Mouse (Mus musculus): ENCODE results near the gene Pop5.

Pop5 gene

DNA sequence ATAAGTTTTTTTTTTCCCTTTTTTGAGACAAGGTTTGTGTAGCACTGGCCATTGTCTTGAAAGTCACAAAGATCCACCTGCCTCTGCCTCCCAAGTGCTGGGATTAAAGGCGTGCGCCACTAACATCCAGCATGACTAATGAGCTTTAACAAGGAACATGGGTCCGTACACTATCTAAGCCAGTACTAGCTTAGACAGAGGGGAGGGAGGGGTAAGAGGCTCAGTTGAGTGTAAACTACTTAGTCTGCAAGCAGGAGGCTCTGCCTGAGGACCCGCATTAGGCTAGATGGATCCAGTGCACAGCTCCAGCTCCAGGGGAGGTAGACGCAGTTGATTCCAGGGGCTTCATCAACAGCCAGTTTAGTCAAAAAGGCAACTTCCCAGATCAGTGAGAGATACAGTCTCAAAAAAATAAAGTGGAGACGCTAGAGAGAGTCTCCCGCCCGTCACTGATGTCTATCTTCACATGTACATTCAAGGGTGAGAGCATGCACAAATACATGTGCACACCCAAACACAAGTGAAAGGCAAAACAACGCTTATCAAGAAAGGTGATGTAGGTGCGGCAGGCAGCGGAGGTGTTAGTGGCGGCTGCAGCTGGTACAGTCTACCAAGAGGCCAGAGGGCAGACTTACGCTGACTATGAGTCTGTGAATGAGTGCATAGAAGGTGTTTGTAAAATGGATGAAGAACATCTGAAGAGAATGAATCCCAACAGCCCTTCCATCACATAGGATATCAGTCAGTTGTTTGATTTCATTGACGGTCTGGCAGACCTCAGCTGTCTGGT lies 27.1 kb downstream of the Pop5 start:
- DNase-seq (ENCODE audit: low read depth, low spot score), result peak; percentile 45

DNA sequence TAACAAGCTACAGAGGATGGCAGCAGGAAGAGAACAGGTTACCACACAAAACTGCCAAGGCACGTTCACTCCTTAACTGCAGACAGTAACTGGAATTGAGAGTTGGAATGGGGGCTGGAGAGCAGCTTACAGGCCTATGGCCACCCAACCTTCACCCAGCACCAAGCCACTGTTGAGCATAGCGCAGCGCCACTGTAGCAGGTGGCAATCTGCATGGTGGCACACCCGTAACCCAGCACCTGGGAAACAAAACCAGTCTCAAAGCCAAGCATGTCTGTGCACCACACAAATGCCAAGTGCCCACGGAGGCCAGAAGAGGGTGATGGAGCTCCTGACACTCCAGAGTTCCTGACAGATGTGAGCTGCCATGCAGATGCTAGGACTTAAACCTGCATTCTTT lies 30.7 kb downstream of the Pop5 start:
- DNase-seq (ENCODE audit: low read depth, low spot score), result no peak

- no peak for DNase-seq (ENCODE audit: low read depth, low spot score)
These were observed 31.3 kb downstream of the Pop5 start for GRCm38 (mm10) chr5:115266787-115267468.

- no peak for DNase-seq (ENCODE audit: low read depth, low spot score)
These were observed 31.9 kb downstream of the Pop5 start for GRCm38 (mm10) chr5:115267469-115268045.

GRCm38 (mm10) chr5:115268266-115268665 lies 32.6 kb downstream of the Pop5 start:
- DNase-seq (ENCODE audit: low read depth, low spot score), result no peak

GRCm38 (mm10) chr5:115269969-115270368 lies 34.3 kb downstream of the Pop5 start:
- no peak for DNase-seq (ENCODE audit: low read depth, low spot score)

DNA sequence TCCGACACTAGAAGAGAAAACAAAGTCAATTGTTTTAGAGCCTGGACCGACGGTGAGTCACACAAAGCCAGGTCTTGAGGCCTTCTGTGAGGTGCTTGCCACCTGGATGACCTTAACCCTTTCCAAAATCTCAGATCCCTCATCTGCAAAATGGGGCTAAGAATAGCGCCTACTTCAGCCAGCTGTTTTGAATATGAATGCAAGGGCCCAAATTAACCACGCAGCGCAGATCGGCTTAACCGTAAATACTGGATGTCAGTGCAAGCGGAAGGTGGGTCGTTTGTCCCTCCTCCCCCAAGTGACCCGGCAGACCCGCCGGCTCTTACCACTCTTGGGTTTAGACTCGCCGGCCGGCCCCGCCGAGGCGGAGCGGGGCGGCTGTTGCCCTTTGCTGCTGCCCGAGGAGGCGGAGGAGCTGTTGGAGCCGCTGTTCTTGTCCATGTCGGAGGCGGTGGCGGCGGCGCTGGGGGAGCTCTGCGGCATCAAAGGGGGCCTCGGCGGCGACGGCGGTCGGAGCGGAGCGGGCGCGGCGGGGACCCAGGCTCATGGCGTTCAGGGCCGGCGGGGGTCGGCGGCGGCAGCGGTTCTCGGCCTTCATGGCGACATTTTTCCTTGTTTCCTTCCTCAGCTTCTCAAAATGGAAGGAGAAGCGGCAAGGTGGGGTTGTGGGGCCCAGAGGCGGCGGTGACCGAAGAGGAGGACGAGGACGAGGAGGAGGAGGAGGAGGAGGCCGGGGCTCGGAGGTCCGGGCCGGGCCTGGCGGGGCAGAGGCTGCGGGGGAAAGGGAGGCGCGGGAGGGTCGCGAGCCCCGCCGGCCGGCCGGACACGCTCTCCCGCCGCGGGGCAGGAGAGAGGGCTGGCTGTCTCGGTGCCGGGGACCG lies 36.5 kb downstream of the Pop5 start:
- DNase-seq (ENCODE audit: low read depth, low spot score), result peak; percentile 81

GRCm38 (mm10) chr5:115272812-115273548 lies 37.3 kb downstream of the Pop5 start, which contains the start of gene Rnf10:
Rnf10 (minus strand) TSS chr5:115272898.
- DNase-seq (ENCODE audit: low read depth, low spot score), result peak; percentile 98

- DNase-seq (ENCODE audit: low read depth, low spot score), result no peak
These were observed 38.0 kb downstream of the Pop5 start for GRCm38 (mm10) chr5:115273549-115274135.

GRCm38 (mm10) chr5:115274353-115274752 lies 38.7 kb downstream of the Pop5 start:
- no peak for DNase-seq (ENCODE audit: low read depth, low spot score)

GRCm38 (mm10) chr5:115274771-115275170 lies 39.1 kb downstream of the Pop5 start:
- no peak for DNase-seq (ENCODE audit: low read depth, low spot score)

- peak; percentile 96 for DNase-seq (ENCODE audit: low read depth, low spot score)
These were observed 40.4 kb downstream of the Pop5 start for GRCm38 (mm10) chr5:115275998-115276397.

DNA sequence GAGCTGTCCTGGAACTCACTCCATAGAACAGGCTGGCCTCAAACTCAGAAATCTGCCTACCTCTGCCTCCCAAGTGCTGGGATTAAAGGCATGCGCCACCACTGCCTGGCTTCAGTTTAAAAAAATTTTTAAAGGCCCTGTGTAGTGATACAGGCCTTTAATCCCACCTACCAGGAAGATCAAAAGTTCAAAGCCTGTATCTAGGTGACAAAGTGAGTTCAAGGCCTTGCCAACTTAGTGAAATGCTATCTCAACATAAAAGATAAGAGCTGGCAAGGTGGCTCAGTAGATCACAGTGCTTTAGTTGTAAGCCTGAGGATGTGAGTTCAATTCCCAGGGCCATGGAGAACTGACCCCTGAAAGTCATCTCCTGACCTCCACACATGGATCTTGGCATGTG lies 42.4 kb downstream of the Pop5 start:
- no peak for DNase-seq (ENCODE audit: low read depth, low spot score)

GRCm38 (mm10) chr5:115278785-115279184 lies 43.1 kb downstream of the Pop5 start:
- DNase-seq (ENCODE audit: low read depth, low spot score), result no peak

- peak; percentile 86 for DNase-seq (ENCODE audit: low read depth, low spot score)
These were observed 43.8 kb downstream of the Pop5 start, which contains the start of gene Coq5 for GRCm38 (mm10) chr5:115279226-115280049. Coq5 (plus strand) TSS chr5:115279666.

GRCm38 (mm10) chr5:115280050-115280687 lies 44.5 kb downstream of the Pop5 start:
- DNase-seq (ENCODE audit: low read depth, low spot score), result peak; percentile 62

- DNase-seq (ENCODE audit: low read depth, low spot score), result peak; percentile 31
These were observed 49.1 kb downstream of the Pop5 start for GRCm38 (mm10) chr5:115284735-115285134.

DNA sequence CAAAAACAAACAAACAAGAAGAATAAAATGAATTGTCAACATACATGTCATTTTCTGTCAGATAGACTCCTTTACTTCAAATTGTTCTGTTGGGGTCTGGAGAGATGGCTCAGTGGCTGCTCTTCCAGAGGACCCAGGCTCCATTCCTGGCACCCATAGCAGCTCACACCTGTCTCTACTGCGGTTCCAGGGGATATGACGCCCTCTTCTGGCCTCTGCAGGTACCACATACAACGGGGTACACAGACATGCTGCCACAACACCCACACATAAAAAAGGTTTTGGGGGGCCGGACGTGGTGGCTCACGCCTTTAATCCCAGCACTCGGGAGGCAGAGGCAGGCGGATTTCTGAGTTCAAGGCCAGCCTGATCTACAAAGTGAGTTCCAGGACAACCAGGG lies 58.5 kb downstream of the Pop5 start:
- peak; percentile 57 for DNase-seq (ENCODE audit: low read depth, low spot score)

All from ZHBTc4 (cell line).